Mouse (Mus musculus) limb, embryonic 15.5 days (tissue): ENCODE measurements around the gene Bpifb4. TPM values are rescaled to one million over a fixed set of nuclear protein-coding genes. Genes with fewer than 3 reads are reported as not detected.

Source experiments
- ATAC-seq: fragments of 200-750 bp; cut with Nextera tagmentation; 2 replicates; pipeline ENCODE4 v1.8.0; 2017; ENCODE audit warnings: low read depth, moderate TSS enrichment; ENCODE audit not compliant: insufficient number of reproducible peaks, low FRiP score, low TSS enrichment
- H3K27ac ChIP-seq: fragments of 300-500 bp; sonication (generic); 2 replicates; pipeline ENCODE4 v1.5.1; 2015; ENCODE audit warnings: moderate library complexity, mild to moderate bottlenecking, inconsistent platforms
- H3K27me3 ChIP-seq: fragments of 300-500 bp; sonication (generic); 2 replicates; pipeline ENCODE4 v1.6.1; 2015; ENCODE audit warnings: inconsistent platforms
- H3K36me3 ChIP-seq: fragments of 300-500 bp; sonication (generic); 2 replicates; pipeline ENCODE4 v1.6.1; 2015; ENCODE audit warnings: inconsistent platforms
- H3K4me1 ChIP-seq: fragments of 300-500 bp; sonication (generic); 2 replicates; pipeline ENCODE4 v1.6.1; 2015; ENCODE audit warnings: inconsistent platforms
- H3K4me2 ChIP-seq: fragments of 300-500 bp; sonication (generic); 2 replicates; pipeline ENCODE4 v1.6.1; 2015; ENCODE audit warnings: mild to moderate bottlenecking, inconsistent platforms
- H3K4me3 ChIP-seq: fragments of 300-500 bp; sonication (generic); 2 replicates; pipeline ENCODE4 v1.5.1; 2015; ENCODE audit warnings: mild to moderate bottlenecking, inconsistent platforms
- H3K9ac ChIP-seq: fragments of 300-500 bp; sonication (generic); 2 replicates; pipeline ENCODE4 v1.6.1; 2015; ENCODE audit warnings: inconsistent platforms
- H3K9me3 ChIP-seq: fragments of 300-500 bp; sonication (generic); 2 replicates; pipeline ENCODE4 v1.6.1; 2016; ENCODE audit warnings: inconsistent platforms
- WGBS: fragments of 180-500 bp; shearing (Covaris S2); methylation state at CpG from one replicate; pipeline ENCODE4 v1.1.7; 2015; 5-methylcytosine and 5-hydroxymethylcytosine counted together
- polyA plus RNA-seq: library from polyadenylated mRNA; unstranded; fragments of >200 nt; fragmentation: Nextera tagmentation; extraction: Ambion mirVana; gene quantifications from 2 replicates; pipeline ENCODE4 v1.2.1, GENCODE M21; 2015

Bpifb4 gene
- not detected in 2 replicates for polyA plus RNA-seq

DNA sequence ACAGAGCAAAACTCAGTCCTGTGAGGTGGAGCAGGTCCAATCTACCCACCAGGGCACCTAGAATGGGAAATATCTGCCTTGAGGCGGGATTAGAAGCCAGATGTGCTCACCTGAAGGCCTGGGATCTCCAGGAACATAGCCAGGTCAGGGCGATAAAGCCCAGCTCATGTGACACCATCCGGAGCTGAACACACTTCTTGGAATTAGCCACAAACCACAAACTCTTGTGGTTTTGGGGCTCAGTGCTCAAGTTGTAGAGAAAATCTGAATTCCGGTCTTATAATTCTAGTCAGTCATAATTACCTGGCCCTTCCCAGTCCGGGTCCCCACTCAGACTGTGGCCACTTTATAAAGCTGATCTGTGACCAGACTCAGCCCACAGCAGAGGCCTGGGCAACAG lies at the start of gene Bpifb4:
Gene Bpifb4 (plus strand): TSS at position 370 of the 400 bp plus-strand sequence.
- H3K4me1 ChIP-seq: no peaks in the 10 kb centered on the region
- no peak within 1 kb of the TSS for H3K4me3 ChIP-seq
- H3K9ac ChIP-seq: no peak within 1 kb of the TSS
- H3K36me3 ChIP-seq: no peaks in the 10 kb centered on the region
- H3K27ac ChIP-seq: no peak within 1 kb of the TSS
- no peaks in the 10 kb centered on the region for H3K9me3 ChIP-seq
- WGBS: 72% methylated on average over 5 of the region's 5 CpGs
- no peak within 1 kb of the TSS for H3K4me2 ChIP-seq
- H3K27me3 ChIP-seq: no peaks in the 10 kb centered on the region
- no peak for ATAC-seq

DNA sequence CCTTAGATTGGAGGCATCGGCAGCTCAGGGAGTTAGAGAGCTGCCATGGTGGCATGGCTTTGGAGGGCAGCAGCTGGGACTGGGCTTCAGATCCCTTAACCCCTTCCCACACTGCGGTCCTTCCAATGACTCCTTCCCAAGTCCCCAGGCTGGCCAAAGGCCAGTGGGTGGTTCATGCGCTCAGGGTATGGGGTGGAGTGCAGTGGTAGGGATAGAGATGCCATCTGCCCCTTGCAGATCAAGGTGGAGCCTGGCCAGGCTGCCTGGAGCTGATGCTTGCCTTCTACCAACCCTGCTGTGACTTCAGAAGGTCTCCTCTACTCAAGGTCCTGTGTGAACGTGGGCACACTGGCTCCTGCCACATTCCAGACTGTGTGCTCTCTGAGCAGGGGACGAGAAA lies 38.9 kb upstream of the Bpifb4 start:
- no peaks in the 10 kb centered on the region for H3K9me3 ChIP-seq
- no peak overlapping the region for H3K4me2 ChIP-seq
- no peaks in the 10 kb centered on the region for H3K36me3 ChIP-seq
- H3K4me1 ChIP-seq: no peaks in the 10 kb centered on the region
- no peak overlapping the region for H3K4me3 ChIP-seq
- H3K27ac ChIP-seq: no peak overlapping the region
- no peak for ATAC-seq
- WGBS: 76% methylated on average over 5 of the region's 5 CpGs
- H3K27me3 ChIP-seq: no peaks in the 10 kb centered on the region
- no peak overlapping the region for H3K9ac ChIP-seq

DNA sequence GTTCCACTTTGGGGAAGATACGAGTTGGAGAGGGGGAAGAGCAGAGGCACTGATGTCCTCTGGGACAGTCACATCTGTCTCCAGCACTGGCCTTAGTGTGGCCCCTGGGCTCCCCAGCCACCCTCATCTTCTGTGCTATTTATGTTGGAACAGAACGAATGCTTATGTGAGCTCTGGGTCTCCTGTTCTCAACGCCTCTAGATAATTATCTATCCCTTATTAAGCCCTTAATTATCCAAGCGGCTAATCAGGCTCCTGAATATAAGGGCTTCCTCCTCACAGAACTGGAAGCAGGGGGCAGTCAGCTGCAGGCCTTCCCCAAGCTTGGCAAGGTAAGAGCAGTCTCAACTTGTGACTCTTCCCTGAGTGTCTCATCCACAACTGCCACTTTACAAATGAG lies 37.9 kb upstream of the Bpifb4 start, which contains the start of gene Bpifb6:
Gene Bpifb6 (plus strand): TSS at position 301 of the 400 bp plus-strand sequence.
- no peaks in the 10 kb centered on the region for H3K27me3 ChIP-seq
- no peaks in the 10 kb centered on the region for H3K4me1 ChIP-seq
- no peaks in the 10 kb centered on the region for H3K9me3 ChIP-seq
- H3K4me3 ChIP-seq: no peak within 1 kb of the TSS
- no peak within 1 kb of the TSS for H3K4me2 ChIP-seq
- H3K36me3 ChIP-seq: no peaks in the 10 kb centered on the region
- no peak for ATAC-seq
- WGBS: 65% methylated on average over 4 of the region's 4 CpGs
- no peak within 1 kb of the TSS for H3K27ac ChIP-seq
- H3K9ac ChIP-seq: no peak within 1 kb of the TSS

GRCm38 (mm10) chr2:153902726-153903125 lies 35.3 kb upstream of the Bpifb4 start:
- Histone ChIP-seq H3K36me3 (no peaks in the 10 kb centered on the region), H3K4me2 (no peak overlapping the region), H3K9me3 (no peaks in the 10 kb centered on the region), H3K27ac (no peak overlapping the region), H3K27me3 (no peaks in the 10 kb centered on the region), H3K9ac (no peak overlapping the region), H3K4me3 (no peak overlapping the region), H3K4me1 (no peaks in the 10 kb centered on the region)
- no peak for ATAC-seq
- WGBS: 80% methylated on average over 6 of the region's 6 CpGs

GRCm38 (mm10) chr2:153906626-153907025 lies 31.4 kb upstream of the Bpifb4 start:
- H3K4me2 ChIP-seq: no peak overlapping the region
- no peaks in the 10 kb centered on the region for H3K27me3 ChIP-seq
- no peak overlapping the region for H3K4me3 ChIP-seq
- no peaks in the 10 kb centered on the region for H3K9me3 ChIP-seq
- no peak for ATAC-seq
- no peaks in the 10 kb centered on the region for H3K4me1 ChIP-seq
- no peak overlapping the region for H3K9ac ChIP-seq
- H3K27ac ChIP-seq: no peak overlapping the region
- no peaks in the 10 kb centered on the region for H3K36me3 ChIP-seq
- WGBS: 78% methylated on average over 4 of the region's 4 CpGs

DNA sequence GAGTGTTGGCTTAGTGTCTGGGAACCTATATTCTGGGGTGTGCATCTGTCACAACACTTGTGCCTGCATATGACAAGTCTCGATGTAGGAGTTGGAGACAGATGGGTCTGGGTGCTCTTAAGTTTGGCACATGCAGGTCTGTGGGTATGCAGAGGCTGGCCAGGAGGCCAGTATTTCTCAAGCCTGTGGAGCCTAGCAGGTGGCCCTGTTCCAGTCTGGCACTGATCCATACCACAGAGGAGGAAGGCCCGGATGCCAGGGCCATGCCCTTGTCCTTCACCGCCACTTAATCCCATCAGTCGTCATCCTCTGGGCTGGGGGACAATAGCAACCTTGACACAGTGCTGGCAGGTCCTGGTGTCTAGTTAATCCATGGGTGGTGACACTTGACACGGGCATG lies 23.9 kb upstream of the Bpifb4 start:
- H3K4me3 ChIP-seq: no peak overlapping the region
- H3K4me1 ChIP-seq: no peaks in the 10 kb centered on the region
- no peak for ATAC-seq
- WGBS: 74% methylated on average over 5 of the region's 5 CpGs
- H3K9ac ChIP-seq: no peak overlapping the region
- no peaks in the 10 kb centered on the region for H3K9me3 ChIP-seq
- H3K27me3 ChIP-seq: no peaks in the 10 kb centered on the region
- H3K36me3 ChIP-seq: no peaks in the 10 kb centered on the region
- H3K27ac ChIP-seq: no peak overlapping the region
- no peak overlapping the region for H3K4me2 ChIP-seq

GRCm38 (mm10) chr2:153917930-153918329 lies 20.1 kb upstream of the Bpifb4 start, which contains the start of gene Bpifb3:
Bpifb3 (plus strand) TSS chr2:153918230.
- 74% methylated on average over 8 of the region's 8 CpGs for WGBS
- Histone ChIP-seq H3K36me3 (no peaks in the 10 kb centered on the region), H3K4me2 (no peak within 1 kb of the TSS), H3K4me1 (no peaks in the 10 kb centered on the region), H3K9me3 (no peaks in the 10 kb centered on the region), H3K4me3 (no peak within 1 kb of the TSS), H3K9ac (no peak within 1 kb of the TSS), H3K27me3 (no peaks in the 10 kb centered on the region), H3K27ac (no peak within 1 kb of the TSS)
- no peak for ATAC-seq

DNA sequence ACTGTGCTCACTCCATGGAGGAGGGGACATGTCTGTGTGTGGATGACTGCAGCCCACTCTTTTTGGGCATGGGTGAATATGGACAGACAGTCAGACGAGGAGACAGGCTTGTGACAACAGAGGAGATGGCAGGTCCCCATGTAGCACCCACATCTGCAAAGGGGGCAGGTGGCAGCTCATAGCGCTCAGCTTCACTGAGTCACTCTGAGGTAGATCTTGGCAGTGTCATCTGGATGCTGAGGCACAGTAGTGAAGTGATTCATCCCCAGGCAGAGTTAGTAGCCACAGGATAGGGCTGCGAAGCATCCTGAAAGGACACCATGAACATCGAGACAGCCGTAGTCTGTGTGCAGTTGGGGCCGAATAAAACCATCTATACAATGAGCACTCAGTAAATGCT lies 16.8 kb upstream of the Bpifb4 start:
- no peaks in the 10 kb centered on the region for H3K27me3 ChIP-seq
- H3K36me3 ChIP-seq: no peaks in the 10 kb centered on the region
- 78% methylated on average over 6 of the region's 6 CpGs for WGBS
- H3K27ac ChIP-seq: no peak overlapping the region
- no peak overlapping the region for H3K4me3 ChIP-seq
- ATAC-seq: no peak
- H3K4me2 ChIP-seq: no peak overlapping the region
- no peaks in the 10 kb centered on the region for H3K4me1 ChIP-seq
- no peaks in the 10 kb centered on the region for H3K9me3 ChIP-seq
- H3K9ac ChIP-seq: no peak overlapping the region

GRCm38 (mm10) chr2:153929871-153930413 lies 8.1 kb upstream of the Bpifb4 start:
- H3K27ac ChIP-seq: no peak overlapping the region
- no peak for ATAC-seq
- no peaks in the 10 kb centered on the region for H3K36me3 ChIP-seq
- no peak overlapping the region for H3K4me3 ChIP-seq
- WGBS: 42% methylated on average over 3 of the region's 3 CpGs
- H3K9me3 ChIP-seq: no peaks in the 10 kb centered on the region
- no peaks in the 10 kb centered on the region for H3K4me1 ChIP-seq
- H3K27me3 ChIP-seq: no peaks in the 10 kb centered on the region
- no peak overlapping the region for H3K9ac ChIP-seq
- no peak overlapping the region for H3K4me2 ChIP-seq

DNA sequence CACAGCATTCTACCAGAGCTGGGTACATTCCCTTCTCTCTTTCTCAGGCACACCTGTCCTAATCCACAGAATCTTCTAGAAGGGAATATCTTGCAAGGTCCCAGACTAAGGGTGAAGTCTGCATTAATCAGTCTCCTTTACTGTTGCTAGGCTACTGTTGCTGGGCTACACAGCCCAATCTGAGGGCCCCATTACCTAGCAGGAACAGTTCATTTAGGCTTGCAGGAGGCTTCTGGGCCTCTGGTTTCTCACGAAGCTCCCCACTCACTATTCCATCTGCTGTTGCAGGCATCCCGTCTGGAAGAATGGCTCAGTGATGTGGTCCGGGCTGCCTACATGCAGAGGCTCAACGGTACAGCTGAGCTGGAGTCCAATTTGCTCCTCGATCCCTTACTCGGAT lies 6.9 kb upstream of the Bpifb4 start:
- no peaks in the 10 kb centered on the region for H3K4me1 ChIP-seq
- no peaks in the 10 kb centered on the region for H3K27me3 ChIP-seq
- H3K27ac ChIP-seq: no peak overlapping the region
- H3K4me3 ChIP-seq: no peak overlapping the region
- no peak overlapping the region for H3K4me2 ChIP-seq
- ATAC-seq: no peak
- H3K36me3 ChIP-seq: no peaks in the 10 kb centered on the region
- H3K9ac ChIP-seq: no peak overlapping the region
- no peaks in the 10 kb centered on the region for H3K9me3 ChIP-seq
- 71% methylated on average over 6 of the region's 6 CpGs for WGBS

DNA sequence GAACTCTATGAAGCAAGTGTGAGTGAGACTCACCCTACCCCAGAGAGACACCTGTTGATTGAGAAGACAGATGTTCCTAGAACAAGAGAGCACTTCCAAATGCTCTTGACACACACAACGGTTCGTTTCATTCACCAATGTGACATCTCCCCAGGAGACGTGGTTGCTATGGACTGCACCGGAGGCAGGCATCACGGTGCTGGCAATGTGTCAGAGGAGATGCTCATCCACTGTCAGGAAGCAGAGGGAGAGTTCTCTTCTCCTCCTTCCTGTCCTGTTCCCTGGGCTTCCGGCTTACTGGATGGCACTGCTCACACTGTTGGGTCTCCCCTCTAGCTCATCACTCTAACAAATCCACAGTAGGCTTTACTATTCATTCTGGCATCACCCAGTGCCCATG lies 4.7 kb upstream of the Bpifb4 start:
- H3K27me3 ChIP-seq: no peaks in the 10 kb centered on the region
- no peak overlapping the region for H3K9ac ChIP-seq
- H3K4me2 ChIP-seq: no peak overlapping the region
- H3K36me3 ChIP-seq: no peaks in the 10 kb centered on the region
- no peak for ATAC-seq
- H3K4me1 ChIP-seq: no peaks in the 10 kb centered on the region
- H3K4me3 ChIP-seq: no peak overlapping the region
- 75% methylated on average over 6 of the region's 6 CpGs for WGBS
- H3K9me3 ChIP-seq: no peaks in the 10 kb centered on the region
- H3K27ac ChIP-seq: no peak overlapping the region

- 90% methylated on average over 6 of the region's 6 CpGs for WGBS
- H3K27me3 ChIP-seq: no peaks in the 10 kb centered on the region
- no peaks in the 10 kb centered on the region for H3K36me3 ChIP-seq
- H3K27ac ChIP-seq: no peak overlapping the region
- H3K4me3 ChIP-seq: no peak overlapping the region
- H3K4me2 ChIP-seq: no peak overlapping the region
- H3K9ac ChIP-seq: no peak overlapping the region
- no peak for ATAC-seq
- H3K9me3 ChIP-seq: no peaks in the 10 kb centered on the region
- H3K4me1 ChIP-seq: no peaks in the 10 kb centered on the region
These were observed 2.7 kb upstream of the Bpifb4 start for GRCm38 (mm10) chr2:153935348-153935747.

GRCm38 (mm10) chr2:153943537-153943936 lies 5.5 kb downstream of the Bpifb4 start:
- H3K9ac ChIP-seq: no peak overlapping the region
- no peaks in the 10 kb centered on the region for H3K4me1 ChIP-seq
- H3K27me3 ChIP-seq: no peaks in the 10 kb centered on the region
- no peak overlapping the region for H3K4me3 ChIP-seq
- no peaks in the 10 kb centered on the region for H3K36me3 ChIP-seq
- 42% methylated on average over 3 of the region's 3 CpGs for WGBS
- no peak for ATAC-seq
- no peak overlapping the region for H3K4me2 ChIP-seq
- H3K9me3 ChIP-seq: no peaks in the 10 kb centered on the region
- no peak overlapping the region for H3K27ac ChIP-seq
